Mouse (Mus musculus): ENCODE data around the gene Dut. TPM values are rescaled to one million over a fixed set of nuclear protein-coding genes. Genes with fewer than 3 reads are reported as not detected.
A peak's percentile ranks its signal among the peaks of the same experiment; 100 is the strongest.
"Not testable (repeated sequence)": the region's sequence is repeated elsewhere in the genome, so short reads cannot be mapped to it uniquely, and the experiment has no call there.

The Dut gene
- polyA plus RNA-seq, 1 experiment from 2014 or later, result 40.5 TPM

DNA sequence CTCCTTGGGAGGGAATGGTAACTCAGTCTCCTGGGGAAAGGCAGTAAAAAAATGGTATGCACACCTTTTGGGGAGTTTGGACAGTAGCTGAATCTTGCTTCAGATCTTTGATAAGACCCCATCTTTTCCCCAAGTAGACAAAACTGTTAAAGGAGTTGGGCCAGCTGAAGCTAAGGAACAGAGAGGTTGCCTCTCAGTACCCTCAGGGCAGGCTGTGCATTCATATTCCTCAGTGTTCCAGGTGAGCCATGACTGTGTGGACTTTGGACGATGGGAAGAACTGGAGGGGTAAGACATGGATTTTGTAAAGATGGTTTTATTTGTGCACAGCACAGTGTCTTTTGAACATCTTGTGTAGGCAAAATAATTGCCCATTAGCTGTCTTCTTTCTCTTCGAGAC lies 13.3 kb downstream of the Dut start:
- ATAC-seq (no peak), DNase-seq (ENCODE audit: low spot score) (no peak)
- Histone ChIP-seq H3K27me3 (replicated peaks; ENCODE audit: insufficient read depth, low read length) (no peaks in the 10 kb centered on the region), H3K27ac (ENCODE audit: low read length) (no peak overlapping the region), H3K9ac (replicated peaks; ENCODE audit: low read depth) (no peak overlapping the region), H3K4me3 (ENCODE audit: low read depth, low read length) (no peak overlapping the region), H3K36me3 (ENCODE audit: insufficient read depth, low read length) (no peaks in the 10 kb centered on the region), H3K4me1 (ENCODE audit: insufficient read depth, low read depth, low read length) (no peaks in the 10 kb centered on the region), H3K9me3 (ENCODE audit: low read length) (no peaks in the 10 kb centered on the region), H3K4me2 (replicated peaks; ENCODE audit: low read depth, low read length) (no peak overlapping the region)
- 77% methylated on average over 2 of the region's 2 CpGs for WGBS
- TF ChIP-seq EP300 (IDR thresholded peaks at IDR 0.05) (no peak), CTCF (IDR thresholded peaks at IDR 0.05) (no peak)

DNA sequence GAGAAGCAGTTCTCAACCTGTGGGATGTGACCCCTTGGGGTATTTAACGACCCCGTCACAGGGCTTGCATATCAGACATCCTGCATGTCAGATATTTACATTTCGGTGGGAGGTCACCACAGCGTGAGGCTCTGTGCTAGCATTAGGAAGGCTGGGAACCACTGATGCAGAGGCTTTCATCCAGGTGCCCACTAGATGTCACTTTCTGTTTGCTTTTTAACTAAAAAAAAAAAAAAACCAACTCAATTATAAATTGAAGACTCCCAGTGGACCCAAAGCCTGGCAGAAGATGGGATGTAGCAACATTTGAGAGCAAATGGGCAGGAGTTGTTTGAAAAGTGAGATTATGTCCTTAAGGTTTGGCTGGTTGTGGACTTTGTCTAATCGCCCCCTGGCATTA lies 16.1 kb downstream of the Dut start:
- Histone ChIP-seq H3K4me2 (replicated peaks; ENCODE audit: low read depth, low read length) (no peak overlapping the region), H3K36me3 (ENCODE audit: insufficient read depth, low read length) (no peaks in the 10 kb centered on the region), H3K9ac (replicated peaks; ENCODE audit: low read depth) (no peak overlapping the region), H3K4me3 (ENCODE audit: low read depth, low read length) (no peak overlapping the region), H3K27me3 (replicated peaks; ENCODE audit: insufficient read depth, low read length) (no peaks in the 10 kb centered on the region), H3K4me1 (ENCODE audit: insufficient read depth, low read depth, low read length) (no peaks in the 10 kb centered on the region), H3K27ac (ENCODE audit: low read length) (peak overlapping the region; percentile 11; the same call in 1 of the 2 replicates), H3K9me3 (ENCODE audit: low read length) (no peaks in the 10 kb centered on the region)
- no peak for TF ChIP-seq EP300 (IDR thresholded peaks at IDR 0.05)
- TF ChIP-seq CTCF (IDR thresholded peaks at IDR 0.05), result peak; percentile 62
- DNase-seq (ENCODE audit: low spot score) (peak; percentile 80), ATAC-seq (peak; percentile 41)
- WGBS, result 15% methylated on average over 5 of the region's 5 CpGs

DNA sequence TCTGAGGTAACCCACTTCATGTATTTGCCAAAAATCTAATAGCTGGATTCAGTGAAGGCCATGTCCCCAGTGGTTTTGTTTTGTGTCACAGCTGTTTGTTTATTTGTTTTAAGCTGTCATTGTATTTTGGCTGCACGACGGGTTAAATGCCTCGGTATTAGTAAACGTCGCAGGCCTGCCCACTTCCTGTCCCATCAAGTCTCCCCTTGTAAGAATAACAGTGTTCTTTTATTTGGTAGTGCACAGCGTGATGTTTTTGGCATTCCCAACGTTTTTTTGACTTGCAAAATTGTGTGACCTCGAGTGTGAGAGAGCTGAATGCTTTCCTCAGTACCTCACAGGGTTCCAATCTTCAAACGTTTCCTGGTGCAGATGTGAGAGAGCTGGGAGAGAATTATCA lies 16.8 kb downstream of the Dut start:
- Histone ChIP-seq H3K9me3 (ENCODE audit: low read length) (no peaks in the 10 kb centered on the region), H3K4me1 (ENCODE audit: insufficient read depth, low read depth, low read length) (no peaks in the 10 kb centered on the region), H3K27ac (ENCODE audit: low read length) (peak overlapping the region; percentile 11; the same call in 1 of the 2 replicates), H3K27me3 (replicated peaks; ENCODE audit: insufficient read depth, low read length) (no peaks in the 10 kb centered on the region), H3K9ac (replicated peaks; ENCODE audit: low read depth) (no peak overlapping the region), H3K4me3 (ENCODE audit: low read depth, low read length) (no peak overlapping the region), H3K4me2 (replicated peaks; ENCODE audit: low read depth, low read length) (no peak overlapping the region), H3K36me3 (ENCODE audit: insufficient read depth, low read length) (no peaks in the 10 kb centered on the region)
- TF ChIP-seq EP300 (IDR thresholded peaks at IDR 0.05) (peak; percentile 60), CTCF (IDR thresholded peaks at IDR 0.05) (no peak)
- 9% methylated on average over 9 of the region's 9 CpGs for WGBS
- DNase-seq (ENCODE audit: low spot score), result peak; percentile 79
- peak; percentile 82 for ATAC-seq

DNA sequence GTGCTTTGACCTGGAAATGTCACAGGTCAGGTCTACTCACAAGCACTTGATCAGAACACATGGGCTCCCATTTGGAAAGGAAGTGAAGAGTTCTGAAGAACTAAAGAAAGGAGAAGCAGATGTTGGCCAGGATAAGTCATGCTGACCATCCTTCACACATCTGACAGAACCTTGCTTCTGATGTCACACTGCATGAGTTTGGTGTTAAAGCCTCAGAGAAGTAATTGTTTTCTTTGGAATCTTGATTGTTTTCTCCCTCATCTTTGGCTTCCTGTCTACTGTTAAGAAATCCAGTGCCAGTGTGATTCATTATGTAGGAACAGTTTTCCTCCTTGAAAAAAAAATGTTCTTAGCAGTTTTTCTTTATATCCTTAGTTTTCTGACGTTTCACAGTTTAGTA lies 21.9 kb downstream of the Dut start:
- no peak for DNase-seq (ENCODE audit: low spot score)

DNA sequence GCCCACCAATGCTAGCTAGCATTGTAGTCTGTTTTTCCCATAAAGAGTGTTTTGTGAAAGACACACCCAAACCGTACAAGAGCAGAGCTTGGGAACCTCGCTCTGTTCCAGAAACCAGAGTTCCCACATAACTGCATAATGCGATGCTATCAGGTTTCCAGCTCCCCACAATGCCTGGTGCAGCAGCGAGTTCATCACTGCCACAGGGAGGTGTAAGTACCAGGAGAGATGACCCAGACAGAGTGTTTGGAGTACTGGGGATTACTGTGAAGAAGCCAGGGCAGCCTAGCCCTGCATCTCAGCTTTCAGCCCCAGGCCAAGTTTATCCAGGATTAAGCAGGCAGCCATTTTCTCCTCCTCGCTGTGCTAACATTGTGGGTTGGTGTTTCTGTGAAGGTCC lies 28.6 kb downstream of the Dut start:
- TF ChIP-seq EP300 (IDR thresholded peaks at IDR 0.05) (no peak), CTCF (IDR thresholded peaks at IDR 0.05) (no peak)
- no peaks in the 10 kb centered on the region for H3K9me3 ChIP-seq (ENCODE audit: low read length)
- no peaks in the 10 kb centered on the region for H3K4me1 ChIP-seq (ENCODE audit: insufficient read depth, low read depth, low read length)
- DNase-seq (ENCODE audit: low spot score), result no peak
- H3K27me3 ChIP-seq (replicated peaks; ENCODE audit: insufficient read depth, low read length), result no peaks in the 10 kb centered on the region
- no peaks in the 10 kb centered on the region for H3K36me3 ChIP-seq (ENCODE audit: insufficient read depth, low read length)
- no peak for ATAC-seq
- 56% methylated on average over 5 of the region's 5 CpGs for WGBS
- H3K4me3 ChIP-seq (ENCODE audit: low read depth, low read length), result no peak overlapping the region
- H3K27ac ChIP-seq (ENCODE audit: low read length), result peak overlapping the region; percentile 29
- no peak overlapping the region for H3K9ac ChIP-seq (replicated peaks; ENCODE audit: low read depth)
- H3K4me2 ChIP-seq (replicated peaks; ENCODE audit: low read depth, low read length), result no peak overlapping the region

More for the DNA sequence above, 21.9 kb downstream of the Dut start:
- WGBS, result 53% methylated on average over 1 of the region's 1 CpGs
- Histone ChIP-seq H3K27me3 (replicated peaks; ENCODE audit: insufficient read depth, low read length) (no peaks in the 10 kb centered on the region), H3K4me1 (ENCODE audit: insufficient read depth, low read depth, low read length) (no peaks in the 10 kb centered on the region), H3K4me3 (ENCODE audit: low read depth, low read length) (no peak overlapping the region), H3K9me3 (ENCODE audit: low read length) (no peaks in the 10 kb centered on the region), H3K36me3 (ENCODE audit: insufficient read depth, low read length) (no peaks in the 10 kb centered on the region), H3K27ac (ENCODE audit: low read length) (no peak overlapping the region), H3K4me2 (replicated peaks; ENCODE audit: low read depth, low read length) (no peak overlapping the region), H3K9ac (replicated peaks; ENCODE audit: low read depth) (no peak overlapping the region)
- no peak for ATAC-seq
- no peak for TF ChIP-seq CTCF (IDR thresholded peaks at IDR 0.05)
- no peak for TF ChIP-seq EP300 (IDR thresholded peaks at IDR 0.05)

DNA sequence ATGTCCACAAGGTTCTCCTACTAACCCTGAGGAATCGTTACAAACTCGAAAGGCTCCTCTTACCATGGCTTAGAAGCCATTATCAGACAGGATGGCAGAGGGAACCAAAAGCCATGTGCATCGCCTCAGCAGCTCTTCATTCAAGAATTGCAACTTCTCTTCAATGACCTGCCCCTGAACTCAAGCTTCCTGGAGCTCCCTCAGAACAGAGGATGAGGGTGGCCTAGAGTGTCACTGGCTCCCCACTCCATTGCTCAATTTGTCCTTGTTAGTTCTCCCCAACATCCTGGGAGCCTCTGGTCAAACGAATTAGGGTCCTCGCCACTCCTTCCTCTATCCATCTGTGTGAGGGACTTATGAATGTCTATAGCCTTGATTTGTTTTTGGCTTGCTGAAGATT lies 29.7 kb downstream of the Dut start:
- no peaks in the 10 kb centered on the region for H3K9me3 ChIP-seq (ENCODE audit: low read length)
- no peak for TF ChIP-seq CTCF (IDR thresholded peaks at IDR 0.05)

DNA sequence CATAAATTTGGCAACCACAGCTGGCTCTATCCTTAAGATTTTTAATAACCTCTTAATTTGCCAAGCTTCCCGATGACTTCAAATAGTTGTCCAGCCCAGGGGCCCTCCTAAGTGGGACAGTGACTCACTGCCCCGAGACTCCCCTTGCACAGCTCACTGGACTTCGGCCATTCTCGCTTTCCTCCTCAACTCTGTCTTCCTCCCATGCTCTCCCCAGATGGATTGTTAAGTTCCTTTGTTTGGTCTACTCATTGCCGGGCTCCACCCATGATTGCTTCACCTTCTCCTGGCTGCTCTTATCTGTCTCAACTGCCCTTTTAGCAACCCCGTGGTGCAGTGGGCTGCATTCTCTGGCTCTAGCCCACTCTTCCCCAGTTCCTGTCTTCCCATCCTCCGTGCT lies 31.5 kb downstream of the Dut start:
- Histone ChIP-seq H3K4me2 (replicated peaks; ENCODE audit: low read depth, low read length) (no peak overlapping the region), H3K27ac (ENCODE audit: low read length) (peak overlapping the region; percentile 5), H3K27me3 (replicated peaks; ENCODE audit: insufficient read depth, low read length) (no peaks in the 10 kb centered on the region), H3K4me1 (ENCODE audit: insufficient read depth, low read depth, low read length) (no peaks in the 10 kb centered on the region), H3K9me3 (ENCODE audit: low read length) (no peaks in the 10 kb centered on the region), H3K9ac (replicated peaks; ENCODE audit: low read depth) (no peak overlapping the region), H3K36me3 (ENCODE audit: insufficient read depth, low read length) (no peaks in the 10 kb centered on the region), H3K4me3 (ENCODE audit: low read depth, low read length) (no peak overlapping the region)
- 15% methylated on average over 7 of the region's 7 CpGs for WGBS
- peak; percentile 92 for DNase-seq (ENCODE audit: low spot score)
- TF ChIP-seq EP300 (IDR thresholded peaks at IDR 0.05), result peak; percentile 43
- no peak for TF ChIP-seq CTCF (IDR thresholded peaks at IDR 0.05)
- ATAC-seq, result peak; percentile 90

More for the DNA sequence above, 29.7 kb downstream of the Dut start:
- Histone ChIP-seq H3K36me3 (ENCODE audit: insufficient read depth, low read length) (no peaks in the 10 kb centered on the region), H3K4me3 (ENCODE audit: low read depth, low read length) (no peak overlapping the region), H3K4me2 (replicated peaks; ENCODE audit: low read depth, low read length) (no peak overlapping the region), H3K27ac (ENCODE audit: low read length) (0 out of 2 replicates have a peak overlapping the region, but pooled peaks have one; percentile 29), H3K27me3 (replicated peaks; ENCODE audit: insufficient read depth, low read length) (no peaks in the 10 kb centered on the region), H3K9ac (replicated peaks; ENCODE audit: low read depth) (no peak overlapping the region), H3K4me1 (ENCODE audit: insufficient read depth, low read depth, low read length) (no peaks in the 10 kb centered on the region)
- peak; percentile 82 for DNase-seq (ENCODE audit: low spot score)
- ATAC-seq, result peak; percentile 52
- WGBS, result 63% methylated on average over 5 of the region's 5 CpGs

DNA sequence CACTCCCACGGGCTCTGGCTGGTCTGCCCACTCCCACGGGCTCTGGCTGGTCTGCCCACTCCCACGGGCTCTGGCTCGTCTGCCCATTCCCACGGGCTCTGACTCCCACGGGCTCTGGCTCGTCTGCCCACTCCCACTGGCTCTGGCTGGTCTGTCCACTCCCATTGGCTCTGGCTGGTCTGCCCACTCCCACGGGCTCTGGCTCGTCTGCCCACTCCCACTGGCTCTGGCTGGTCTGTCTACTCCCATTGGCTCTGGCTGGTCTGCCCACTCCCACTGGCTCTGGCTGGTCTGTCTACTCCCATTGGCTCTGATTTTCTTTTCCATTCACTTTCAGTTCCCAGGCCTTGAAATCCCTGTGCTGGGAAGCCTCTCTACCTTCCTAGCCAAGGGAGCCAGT lies 33.0 kb downstream of the Dut start:
- H3K9me3 ChIP-seq (ENCODE audit: low read length); H3K4me2 ChIP-seq (replicated peaks; ENCODE audit: low read depth, low read length); H3K4me3 ChIP-seq (ENCODE audit: low read depth, low read length); H3K27me3 ChIP-seq (replicated peaks; ENCODE audit: insufficient read depth, low read length); H3K9ac ChIP-seq (replicated peaks; ENCODE audit: low read depth); H3K4me1 ChIP-seq (ENCODE audit: insufficient read depth, low read depth, low read length); ATAC-seq; H3K36me3 ChIP-seq (ENCODE audit: insufficient read depth, low read length); H3K27ac ChIP-seq (ENCODE audit: low read length); DNase-seq (ENCODE audit: low spot score): not testable (repeated sequence)
- 76% methylated on average over 9 of the region's 9 CpGs for WGBS
